Mouse (Mus musculus): ENCODE results near the gene Shroom3. TPM values are rescaled to one million over a fixed set of nuclear protein-coding genes. Genes with fewer than 3 reads are reported as not detected.

Gene Shroom3
- polyA plus RNA-seq, 1 experiment from 2014 or later = 2.3 TPM

DNA sequence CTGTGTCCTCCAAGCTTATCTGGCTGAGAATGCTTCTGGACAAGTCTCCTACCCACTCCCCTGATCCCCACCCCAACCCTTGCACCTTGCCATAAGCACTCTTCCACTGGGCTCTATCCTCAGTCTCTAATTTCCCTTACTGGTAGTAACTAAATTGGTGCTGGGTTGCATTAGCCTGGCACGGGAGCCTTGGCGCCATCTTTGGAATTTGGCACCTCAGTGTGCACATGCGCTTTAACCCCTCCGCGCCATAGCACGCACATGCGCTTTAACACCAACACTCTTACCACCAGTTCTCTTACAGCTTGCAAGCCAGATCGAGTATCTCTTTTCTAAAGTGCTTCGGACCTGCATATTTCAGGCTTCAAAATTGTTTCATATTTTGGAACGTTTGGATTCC lies 192.6 kb downstream of the Shroom3 start:
- no peak for DNase-seq (ENCODE audit: low spot score)
- 98% methylated on average over 10 of the region's 10 CpGs for WGBS
- Histone ChIP-seq H3K4me3 (replicated peaks; ENCODE audit: low read length) (no peak overlapping the region), H3K27ac (no peak overlapping the region), H3K9me3 (ENCODE audit: control insufficient read depth, low read length) (no peaks in the 10 kb centered on the region), H3K27me3 (ENCODE audit: control insufficient read depth, insufficient read depth, low read length) (no peaks in the 10 kb centered on the region), H3K4me1 (replicated peaks; ENCODE audit: control insufficient read depth, insufficient read depth, low read length) (no peaks in the 10 kb centered on the region), H3K4me2 (replicated peaks) (no peak overlapping the region), H3K9ac (no peak overlapping the region), H3K36me3 (replicated peaks; ENCODE audit: control insufficient read depth, insufficient read depth) (no peaks in the 10 kb centered on the region)
- ATAC-seq (ENCODE audit: low FRiP score) = no peak

- H3K4me3 ChIP-seq (replicated peaks; ENCODE audit: low read length) = no peak overlapping the region
- no peaks in the 10 kb centered on the region for H3K36me3 ChIP-seq (replicated peaks; ENCODE audit: control insufficient read depth, insufficient read depth)
- no peak for ATAC-seq (ENCODE audit: low FRiP score)
- no peak for DNase-seq (ENCODE audit: low spot score)
- no peaks in the 10 kb centered on the region for H3K9me3 ChIP-seq (ENCODE audit: control insufficient read depth, low read length)
- H3K27ac ChIP-seq = no peak overlapping the region
- no peak overlapping the region for H3K4me2 ChIP-seq (replicated peaks)
- 72% methylated on average over 3 of the region's 3 CpGs for WGBS
- no peaks in the 10 kb centered on the region for H3K4me1 ChIP-seq (replicated peaks; ENCODE audit: control insufficient read depth, insufficient read depth, low read length)
- no peaks in the 10 kb centered on the region for H3K27me3 ChIP-seq (ENCODE audit: control insufficient read depth, insufficient read depth, low read length)
- H3K9ac ChIP-seq = no peak overlapping the region
Measured at GRCm38 (mm10) chr5:92877104-92877503, 193.9 kb downstream of the Shroom3 start.

DNA sequence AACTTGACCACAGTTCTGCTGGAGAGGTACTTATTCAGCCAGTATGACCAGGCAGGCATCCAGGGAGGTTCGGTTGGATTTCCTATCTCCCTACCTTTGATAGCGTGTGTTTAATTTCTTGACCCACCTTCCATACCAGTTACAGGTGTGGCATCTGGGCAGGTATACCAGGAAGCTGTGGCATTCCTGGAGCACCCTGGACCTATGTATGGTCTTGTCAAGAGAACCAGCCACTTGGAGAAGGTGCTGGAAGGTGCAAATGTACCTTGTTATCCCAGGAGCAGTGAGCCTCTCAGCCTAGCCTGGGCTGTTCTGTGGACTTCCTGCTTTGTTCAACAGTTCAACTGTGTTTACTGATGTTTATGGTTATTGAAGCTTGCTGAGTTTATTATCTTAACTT lies 197.2 kb downstream of the Shroom3 start:
- WGBS = 94% methylated on average over 2 of the region's 2 CpGs
- H3K4me3 ChIP-seq (replicated peaks; ENCODE audit: low read length) = no peak overlapping the region
- no peaks in the 10 kb centered on the region for H3K9me3 ChIP-seq (ENCODE audit: control insufficient read depth, low read length)
- H3K36me3 ChIP-seq (replicated peaks; ENCODE audit: control insufficient read depth, insufficient read depth) = no peaks in the 10 kb centered on the region
- no peak for DNase-seq (ENCODE audit: low spot score)
- ATAC-seq (ENCODE audit: low FRiP score) = no peak
- H3K27ac ChIP-seq = no peak overlapping the region
- H3K9ac ChIP-seq = no peak overlapping the region
- H3K4me1 ChIP-seq (replicated peaks; ENCODE audit: control insufficient read depth, insufficient read depth, low read length) = no peaks in the 10 kb centered on the region
- H3K4me2 ChIP-seq (replicated peaks) = no peak overlapping the region
- no peaks in the 10 kb centered on the region for H3K27me3 ChIP-seq (ENCODE audit: control insufficient read depth, insufficient read depth, low read length)

GRCm38 (mm10) chr5:92880893-92881292 lies 197.7 kb downstream of the Shroom3 start:
- Histone ChIP-seq H3K36me3 (replicated peaks; ENCODE audit: control insufficient read depth, insufficient read depth) (no peaks in the 10 kb centered on the region), H3K27me3 (ENCODE audit: control insufficient read depth, insufficient read depth, low read length) (no peaks in the 10 kb centered on the region), H3K4me3 (replicated peaks; ENCODE audit: low read length) (no peak overlapping the region), H3K9me3 (ENCODE audit: control insufficient read depth, low read length) (no peaks in the 10 kb centered on the region), H3K9ac (no peak overlapping the region), H3K4me2 (replicated peaks) (no peak overlapping the region), H3K4me1 (replicated peaks; ENCODE audit: control insufficient read depth, insufficient read depth, low read length) (no peaks in the 10 kb centered on the region), H3K27ac (no peak overlapping the region)
- WGBS = 51% methylated on average over 4 of the region's 4 CpGs
- DNase-seq (ENCODE audit: low spot score) (no peak), ATAC-seq (ENCODE audit: low FRiP score) (no peak)

GRCm38 (mm10) chr5:92886141-92886540 lies 202.9 kb downstream of the Shroom3 start:
- Histone ChIP-seq H3K4me3 (replicated peaks; ENCODE audit: low read length) (no peak overlapping the region), H3K27me3 (ENCODE audit: control insufficient read depth, insufficient read depth, low read length) (no peaks in the 10 kb centered on the region), H3K4me1 (replicated peaks; ENCODE audit: control insufficient read depth, insufficient read depth, low read length) (0 out of 2 replicates have a peak, but pooled peaks cover 5% of the 10 kb centered on the region), H3K9ac (no peak overlapping the region), H3K36me3 (replicated peaks; ENCODE audit: control insufficient read depth, insufficient read depth) (no peaks in the 10 kb centered on the region), H3K9me3 (ENCODE audit: control insufficient read depth, low read length) (no peaks in the 10 kb centered on the region), H3K27ac (no peak overlapping the region), H3K4me2 (replicated peaks) (no peak overlapping the region)
- WGBS = 80% methylated on average over 4 of the region's 4 CpGs
- no peak for DNase-seq (ENCODE audit: low spot score)
- ATAC-seq (ENCODE audit: low FRiP score) = no peak

DNA sequence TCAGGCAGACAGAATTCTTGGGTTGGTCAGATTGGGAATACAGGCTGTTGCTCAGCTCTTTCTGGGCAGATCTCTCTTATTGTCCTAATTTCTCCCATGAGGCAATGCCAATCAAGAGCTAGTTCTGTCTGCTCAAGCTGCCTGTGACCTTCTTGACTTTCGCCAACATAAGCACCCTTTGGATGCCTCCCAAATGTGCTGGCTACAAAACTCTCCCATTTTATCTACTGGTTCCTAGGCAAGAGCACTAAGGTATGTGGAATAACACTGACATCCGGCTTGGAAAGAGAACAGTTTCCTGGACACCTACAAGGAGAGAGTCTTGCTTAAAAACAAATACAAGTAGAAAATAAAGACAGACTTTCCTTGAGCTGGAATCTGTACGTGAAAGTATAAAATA lies 204.3 kb downstream of the Shroom3 start:
- Histone ChIP-seq H3K27ac (no peak overlapping the region), H3K4me3 (replicated peaks; ENCODE audit: low read length) (no peak overlapping the region), H3K36me3 (replicated peaks; ENCODE audit: control insufficient read depth, insufficient read depth) (no peaks in the 10 kb centered on the region), H3K4me2 (replicated peaks) (no peak overlapping the region), H3K9ac (no peak overlapping the region), H3K4me1 (replicated peaks; ENCODE audit: control insufficient read depth, insufficient read depth, low read length) (0 out of 2 replicates have a peak, but pooled peaks cover 5% of the 10 kb centered on the region), H3K27me3 (ENCODE audit: control insufficient read depth, insufficient read depth, low read length) (no peaks in the 10 kb centered on the region), H3K9me3 (ENCODE audit: control insufficient read depth, low read length) (no peaks in the 10 kb centered on the region)
- ATAC-seq (ENCODE audit: low FRiP score) (no peak), DNase-seq (ENCODE audit: low spot score) (no peak)
- WGBS = 65% methylated on average over 3 of the region's 3 CpGs

- no peak for DNase-seq (ENCODE audit: low spot score)
- H3K27me3 ChIP-seq (ENCODE audit: control insufficient read depth, insufficient read depth, low read length) = no peaks in the 10 kb centered on the region
Measured at GRCm38 (mm10) chr5:92888628-92889241, 205.5 kb downstream of the Shroom3 start.

GRCm38 (mm10) chr5:92890902-92891301 lies 207.7 kb downstream of the Shroom3 start:
- H3K4me3 ChIP-seq (replicated peaks; ENCODE audit: low read length) = no peak overlapping the region
- no peak overlapping the region for H3K27ac ChIP-seq
- 0 out of 2 replicates have a peak, but pooled peaks cover 5% of the 10 kb centered on the region for H3K4me1 ChIP-seq (replicated peaks; ENCODE audit: control insufficient read depth, insufficient read depth, low read length)
- no peaks in the 10 kb centered on the region for H3K9me3 ChIP-seq (ENCODE audit: control insufficient read depth, low read length)
- H3K27me3 ChIP-seq (ENCODE audit: control insufficient read depth, insufficient read depth, low read length) = no peaks in the 10 kb centered on the region
- DNase-seq (ENCODE audit: low spot score) = no peak
- no peak overlapping the region for H3K4me2 ChIP-seq (replicated peaks)
- 86% methylated on average over 5 of the region's 5 CpGs for WGBS
- no peaks in the 10 kb centered on the region for H3K36me3 ChIP-seq (replicated peaks; ENCODE audit: control insufficient read depth, insufficient read depth)
- no peak overlapping the region for H3K9ac ChIP-seq
- no peak for ATAC-seq (ENCODE audit: low FRiP score)

More at GRCm38 (mm10) chr5:92888628-92889241, 205.5 kb downstream of the Shroom3 start:
- ATAC-seq (ENCODE audit: low FRiP score) = no peak
- H3K4me1 ChIP-seq (replicated peaks; ENCODE audit: control insufficient read depth, insufficient read depth, low read length) = 0 out of 2 replicates have a peak, but pooled peaks cover 5% of the 10 kb centered on the region
- no peak overlapping the region for H3K27ac ChIP-seq
- H3K36me3 ChIP-seq (replicated peaks; ENCODE audit: control insufficient read depth, insufficient read depth) = no peaks in the 10 kb centered on the region
- H3K9me3 ChIP-seq (ENCODE audit: control insufficient read depth, low read length) = no peaks in the 10 kb centered on the region
- H3K4me3 ChIP-seq (replicated peaks; ENCODE audit: low read length) = no peak overlapping the region
- H3K9ac ChIP-seq = no peak overlapping the region
- no peak overlapping the region for H3K4me2 ChIP-seq (replicated peaks)
- WGBS = 69% methylated on average over 8 of the region's 8 CpGs

DNA sequence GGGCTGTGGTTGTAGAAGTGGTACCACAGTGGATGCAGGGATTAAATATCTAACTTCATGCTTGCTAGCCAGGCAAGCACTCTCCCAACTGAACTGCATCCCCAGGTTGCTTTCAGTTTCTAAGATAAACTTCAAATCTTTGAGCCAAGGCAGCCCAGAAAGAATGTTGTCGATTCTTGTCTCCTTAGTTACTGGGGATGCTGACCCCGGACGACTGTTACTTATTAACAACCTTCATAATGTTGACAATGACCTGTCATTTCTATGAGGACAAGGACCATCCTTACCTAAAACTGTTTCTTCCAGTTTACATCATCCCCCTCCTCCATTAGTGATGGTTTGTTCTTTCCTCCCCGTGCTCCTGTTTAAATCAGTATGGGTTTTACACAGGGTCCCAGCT lies 210.0 kb downstream of the Shroom3 start:
- ATAC-seq (ENCODE audit: low FRiP score) (no peak), DNase-seq (ENCODE audit: low spot score) (no peak)
- H3K4me1 ChIP-seq (replicated peaks; ENCODE audit: control insufficient read depth, insufficient read depth, low read length) = peaks cover 8% of the 10 kb centered on the region; the same call in 1 of the 2 replicates
- H3K9ac ChIP-seq = no peak overlapping the region
- no peaks in the 10 kb centered on the region for H3K9me3 ChIP-seq (ENCODE audit: control insufficient read depth, low read length)
- H3K4me3 ChIP-seq (replicated peaks; ENCODE audit: low read length) = no peak overlapping the region
- H3K27ac ChIP-seq = no peak overlapping the region
- no peaks in the 10 kb centered on the region for H3K27me3 ChIP-seq (ENCODE audit: control insufficient read depth, insufficient read depth, low read length)
- H3K4me2 ChIP-seq (replicated peaks) = no peak overlapping the region
- 19% methylated on average over 4 of the region's 4 CpGs for WGBS
- H3K36me3 ChIP-seq (replicated peaks; ENCODE audit: control insufficient read depth, insufficient read depth) = no peaks in the 10 kb centered on the region

GRCm38 (mm10) chr5:92893711-92894110 lies 210.5 kb downstream of the Shroom3 start:
- no peaks in the 10 kb centered on the region for H3K27me3 ChIP-seq (ENCODE audit: control insufficient read depth, insufficient read depth, low read length)
- DNase-seq (ENCODE audit: low spot score) (no peak), ATAC-seq (ENCODE audit: low FRiP score) (no peak)
- H3K27ac ChIP-seq = no peak overlapping the region
- H3K4me1 ChIP-seq (replicated peaks; ENCODE audit: control insufficient read depth, insufficient read depth, low read length) = peaks cover 12% of the 10 kb centered on the region; the same call in 1 of the 2 replicates
- H3K4me3 ChIP-seq (replicated peaks; ENCODE audit: low read length) = no peak overlapping the region
- WGBS = 0% methylated on average over 1 of the region's 1 CpGs
- no peak overlapping the region for H3K4me2 ChIP-seq (replicated peaks)
- H3K36me3 ChIP-seq (replicated peaks; ENCODE audit: control insufficient read depth, insufficient read depth) = no peaks in the 10 kb centered on the region
- no peaks in the 10 kb centered on the region for H3K9me3 ChIP-seq (ENCODE audit: control insufficient read depth, low read length)
- H3K9ac ChIP-seq = no peak overlapping the region

Data from hindbrain, embryonic 14.5 days (tissue).